Mouse (Mus musculus) kidney, adult 9 months (tissue): ENCODE results near the gene Ggta1.
"Not testable (repeated sequence)": the region's sequence is repeated elsewhere in the genome, so short reads cannot be mapped to it uniquely, and the experiment has no call there.

Experiments used
- DNase-seq: peaks from one replicate; pipeline ENCODE4 v3.0.0; 2022

Ggta1 gene

GRCm38 (mm10) chr2:35459316-35459715, 3.7 kb downstream of the Ggta1 start:
- no peak for DNase-seq

DNA sequence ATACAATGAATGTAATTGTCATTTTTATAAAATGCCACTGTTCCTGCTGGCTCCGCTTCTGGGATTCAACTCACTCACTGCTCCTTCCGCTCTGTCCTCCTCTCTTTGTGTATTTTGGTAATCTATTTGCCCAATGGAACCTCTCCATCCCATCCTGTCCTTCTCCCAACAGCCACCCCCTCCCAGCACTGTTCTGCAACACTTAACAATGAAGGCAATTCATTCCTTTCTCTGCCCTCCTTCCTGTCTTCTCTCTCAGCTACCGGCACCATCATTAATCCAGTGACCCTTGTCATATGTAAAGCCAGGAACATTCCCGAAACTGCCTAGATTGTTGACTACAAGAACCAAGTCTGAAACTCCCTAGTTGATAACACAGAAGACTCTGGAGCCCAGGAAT, 4.6 kb downstream of the Ggta1 start:
- DNase-seq: no peak

DNA sequence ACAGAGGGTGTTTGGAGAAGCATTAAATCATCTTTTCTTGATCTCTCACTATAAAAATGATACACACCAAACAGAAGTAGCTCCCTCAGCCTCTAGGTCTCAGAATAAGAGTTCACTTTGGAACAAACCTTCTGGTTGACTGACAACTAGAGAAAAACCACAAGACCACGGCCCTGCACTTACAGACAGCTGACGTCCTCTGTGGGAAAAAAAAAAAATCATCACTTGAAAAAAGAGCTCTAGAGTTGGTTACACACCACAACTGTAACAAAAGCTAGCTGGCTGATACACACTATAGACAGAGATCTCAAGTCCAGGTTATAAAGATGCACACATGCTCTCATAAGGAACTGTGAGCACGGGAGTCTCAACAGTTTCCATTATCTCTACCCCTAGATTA, 9.3 kb downstream of the Ggta1 start:
- DNase-seq: no peak

GRCm38 (mm10) chr2:35452695-35453094, 10.3 kb downstream of the Ggta1 start:
- not testable (repeated sequence) for DNase-seq

DNA sequence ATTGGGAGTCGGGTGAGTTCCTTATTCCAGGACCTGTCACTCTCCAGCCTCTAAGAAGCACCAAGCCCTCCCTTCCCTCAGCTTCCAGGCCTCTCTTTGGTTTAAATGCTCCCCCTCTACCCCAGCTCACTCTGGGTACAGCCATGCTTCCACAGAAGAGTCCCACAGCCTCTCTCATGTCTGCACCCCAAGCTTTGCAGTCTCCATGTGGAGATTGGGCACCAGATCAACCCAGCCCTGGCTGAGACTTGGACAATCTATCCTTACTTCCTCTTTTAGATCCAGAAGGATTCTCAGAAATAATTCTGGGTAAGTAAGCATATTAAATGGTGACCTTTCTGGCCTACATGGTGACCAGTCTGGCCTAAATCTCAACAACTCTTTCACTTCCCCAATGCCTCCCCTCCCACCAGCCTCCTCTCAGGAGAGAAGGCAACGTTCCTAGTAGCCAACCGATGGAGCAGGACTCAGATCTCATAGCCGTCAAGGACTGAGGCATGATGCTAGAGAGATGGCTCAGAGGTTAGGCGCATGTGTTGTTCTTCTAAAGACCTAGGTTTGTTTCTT, 11.5 kb downstream of the Ggta1 start:
- DNase-seq: no peak

GRCm38 (mm10) chr2:35450856-35451255, 12.2 kb downstream of the Ggta1 start:
- DNase-seq: no peak

- no peak for DNase-seq
Measured at GRCm38 (mm10) chr2:35449687-35450622, 13.1 kb downstream of the Ggta1 start.

GRCm38 (mm10) chr2:35448914-35449670, 13.9 kb downstream of the Ggta1 start:
- no peak for DNase-seq

GRCm38 (mm10) chr2:35448215-35448913, 14.7 kb downstream of the Ggta1 start:
- DNase-seq: no peak

GRCm38 (mm10) chr2:35447453-35447852, 15.6 kb downstream of the Ggta1 start:
- DNase-seq: no peak

DNA sequence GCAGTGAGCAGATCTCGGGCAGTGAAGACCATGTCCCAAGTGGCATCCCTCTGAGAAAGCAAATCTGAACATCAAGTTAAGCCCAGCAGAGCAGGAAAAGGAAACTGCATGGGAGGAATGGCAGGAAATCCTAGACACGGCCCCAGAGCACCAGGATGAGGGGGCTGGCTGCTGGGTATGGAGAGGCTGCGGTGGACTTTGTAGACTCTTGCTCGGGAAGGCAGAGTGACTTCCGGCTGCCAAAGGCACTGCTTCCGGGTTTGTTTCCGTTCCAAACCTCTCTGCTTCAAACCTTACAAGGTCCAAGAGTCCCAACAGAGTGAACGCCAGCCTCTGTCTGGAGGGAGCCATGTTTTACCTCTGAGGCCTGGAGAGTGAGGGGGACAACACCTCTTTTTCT, 16.2 kb downstream of the Ggta1 start:
- peak; percentile 54 for DNase-seq

DNA sequence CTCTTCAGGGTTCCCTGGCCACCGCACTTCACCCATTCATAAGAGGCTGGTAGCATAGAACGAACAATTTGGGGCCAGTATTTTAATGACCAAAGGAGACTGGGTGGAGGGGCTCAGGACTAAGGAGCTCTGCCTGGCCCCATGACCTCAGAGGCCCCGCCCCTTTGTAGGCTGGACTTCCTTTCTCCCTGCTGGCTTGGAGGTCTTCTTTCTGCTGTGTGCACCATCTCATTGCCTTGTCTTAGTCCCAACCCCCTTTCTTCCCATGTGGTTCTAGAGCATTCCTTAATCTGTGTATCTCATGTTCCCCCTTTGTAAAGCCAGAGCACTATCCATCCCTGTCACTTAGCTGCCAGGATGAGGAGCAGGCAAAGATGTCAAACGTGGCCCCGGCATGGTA, 16.7 kb downstream of the Ggta1 start:
- DNase-seq: peak; percentile 33

GRCm38 (mm10) chr2:35445610-35446009, 17.4 kb downstream of the Ggta1 start:
- no peak for DNase-seq

DNA sequence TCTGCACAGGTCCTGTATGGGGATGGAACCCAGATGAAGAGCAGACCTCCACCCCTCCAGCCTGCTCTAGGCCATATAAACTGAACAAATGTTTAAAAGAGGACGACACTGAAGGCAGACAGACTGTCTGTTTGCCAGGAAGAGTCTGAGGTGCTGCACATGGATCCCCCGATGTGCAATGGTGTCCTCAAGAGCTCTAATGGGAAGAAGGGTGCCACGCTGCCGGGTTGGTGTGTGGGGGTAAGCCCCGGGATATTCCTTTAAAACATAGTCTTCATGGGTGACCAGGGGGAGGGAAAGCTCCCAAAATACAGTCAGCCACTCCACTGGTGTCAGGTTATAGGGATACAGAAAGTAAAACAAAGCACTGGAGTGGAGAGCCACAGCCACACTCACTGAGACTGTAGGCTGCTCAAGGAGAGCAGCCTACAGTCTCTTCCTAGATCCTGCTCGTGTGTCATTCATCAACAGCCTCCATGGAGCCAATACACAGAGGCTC, 18.2 kb downstream of the Ggta1 start:
- DNase-seq: no peak

GRCm38 (mm10) chr2:35443981-35444763, 18.9 kb downstream of the Ggta1 start:
- DNase-seq: no peak

- no peak for DNase-seq
Measured at GRCm38 (mm10) chr2:35443325-35443724, 19.7 kb downstream of the Ggta1 start.

DNA sequence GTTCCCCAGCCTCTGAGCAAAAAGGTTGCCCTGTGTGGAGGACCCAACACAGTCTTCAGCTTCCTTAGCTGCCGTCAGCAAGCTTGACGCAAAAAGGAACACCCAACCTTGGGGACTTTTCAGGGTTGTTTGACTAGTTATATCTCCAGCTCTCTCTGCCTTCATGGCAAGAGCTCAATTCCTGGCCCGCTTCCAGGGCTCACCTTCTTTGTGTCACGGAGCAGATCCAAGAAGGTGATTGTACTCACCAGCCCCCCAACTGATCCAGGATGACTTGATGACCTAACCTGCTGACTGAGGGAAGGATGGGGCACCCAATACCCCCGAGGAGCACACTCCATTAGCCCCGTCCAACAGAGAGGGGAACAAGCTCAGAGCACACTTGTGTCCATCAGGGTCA, 21.0 kb downstream of the Ggta1 start:
- DNase-seq: no peak

DNA sequence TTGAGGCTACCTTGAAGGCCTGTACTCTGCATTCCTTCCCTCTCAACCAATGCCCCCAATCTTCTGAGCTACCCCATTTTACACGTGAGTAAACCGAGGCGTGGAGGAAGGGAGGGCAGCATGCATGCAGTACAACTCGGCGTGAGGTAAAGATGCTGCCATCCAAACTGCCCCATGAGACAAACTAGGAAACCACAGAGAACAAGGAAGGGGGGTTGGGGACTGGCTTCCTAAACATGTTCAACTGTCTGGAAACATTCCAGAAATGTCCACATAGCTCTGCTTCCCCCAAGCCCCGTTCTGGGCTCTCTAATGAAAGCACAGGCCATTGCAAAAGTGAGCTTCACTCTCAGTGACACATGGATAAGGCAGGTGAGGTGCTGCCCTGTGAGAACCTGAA, 21.6 kb downstream of the Ggta1 start:
- no peak for DNase-seq

DNA sequence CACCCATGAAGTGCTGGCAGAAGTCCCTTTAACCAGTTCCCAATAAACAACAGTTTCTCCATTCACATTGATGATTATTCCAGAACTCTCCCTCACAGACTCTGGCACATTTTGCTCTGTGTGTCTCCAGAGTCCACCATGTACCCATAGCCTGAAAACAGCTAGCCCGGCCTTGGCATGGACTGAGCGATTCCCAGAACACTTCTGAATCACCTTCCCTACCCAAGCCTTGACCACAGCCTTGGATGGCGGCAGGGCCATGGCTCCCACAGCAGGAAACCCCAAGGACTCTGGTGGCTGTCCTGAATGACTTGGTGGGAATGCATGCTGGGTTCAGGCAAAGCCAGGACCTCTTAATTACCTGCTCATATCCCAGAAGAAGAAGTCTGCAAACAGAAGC, 22.6 kb downstream of the Ggta1 start:
- no peak for DNase-seq

GRCm38 (mm10) chr2:35437796-35438195, 25.2 kb downstream of the Ggta1 start:
- DNase-seq: no peak

DNA sequence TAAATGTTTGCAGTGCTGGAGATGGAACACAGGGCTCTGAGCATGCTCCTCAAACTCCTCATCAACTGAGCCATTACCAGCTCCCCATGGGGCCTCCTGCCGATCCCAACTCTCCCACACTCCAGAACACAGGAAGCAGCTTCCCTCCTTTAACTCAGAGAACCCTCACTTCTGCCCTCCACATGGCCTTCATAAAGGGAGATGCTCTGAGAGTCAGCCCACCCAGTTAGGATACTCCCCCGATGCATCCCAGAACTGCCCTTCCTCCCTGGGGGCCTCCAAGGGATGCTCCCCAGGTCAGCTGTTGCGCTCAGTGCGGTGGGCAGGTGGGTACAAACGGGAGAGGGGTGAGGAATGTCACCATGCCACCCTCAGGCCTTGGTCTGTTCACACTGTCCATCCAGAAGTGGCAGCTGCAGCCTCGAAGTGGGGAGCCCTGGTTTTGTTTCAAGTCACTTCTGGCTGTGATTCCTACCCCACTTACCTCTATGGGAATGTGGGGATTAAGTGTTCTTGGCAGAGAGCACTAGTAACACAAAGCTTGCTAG, 28.4 kb downstream of the Ggta1 start:
- DNase-seq: no peak

- DNase-seq: peak; percentile 40
Measured at GRCm38 (mm10) chr2:35433428-35433827, 29.6 kb downstream of the Ggta1 start.
